Mouse (Mus musculus) ES-E14 (cell line): ENCODE results near the gene Zfp874a. TPM values are rescaled to one million over a fixed set of nuclear protein-coding genes. Genes with fewer than 3 reads are reported as not detected.
"Not testable (repeated sequence)": the region's sequence is repeated elsewhere in the genome, so short reads cannot be mapped to it uniquely, and the experiment has no call there.

Experiments
- DNase-seq: peaks from one replicate; pipeline ENCODE4 v3.0.0-alpha.2; 2013; ENCODE audit warnings: low read depth, low spot score
- H3K27ac ChIP-seq: 2 replicates; pipeline ENCODE4 v1.5.1; 2012; ENCODE audit warnings: low read depth, mild to moderate bottlenecking, low read length, moderate library complexity, mixed read lengths; ENCODE audit not compliant: poor library complexity, insufficient read depth, severe bottlenecking
- H3K36me3 ChIP-seq: 2 replicates; pipeline ENCODE4 v1.6.1; 2012; ENCODE audit warnings: mild to moderate bottlenecking, low read length, moderate library complexity, mixed read lengths; ENCODE audit not compliant: control insufficient read depth, poor library complexity, insufficient read depth, severe bottlenecking
- H3K4me1 ChIP-seq, 2 experiments: fragments of 150-350 bp in 1 of 2; sonication (generic) in 1 of 2; 2 replicates each; pipeline ENCODE4 v1.6.1; 2012; ENCODE audit warnings: low read length in 2 of 2, mild to moderate bottlenecking in 1 of 2, mixed read lengths in 1 of 2; ENCODE audit not compliant: control insufficient read depth in 2 of 2, insufficient read depth in 2 of 2, poor library complexity in 1 of 2
- H3K4me3 ChIP-seq, 2 experiments: fragments of 150-350 bp in 1 of 2; sonication (generic) in 1 of 2; 2 replicates each; pipeline ENCODE4 v1.5.1; 2012; ENCODE audit warnings: low read length in 2 of 2, low read depth in 1 of 2, mild to moderate bottlenecking in 1 of 2, mixed read lengths in 1 of 2; ENCODE audit not compliant: insufficient read depth in 1 of 2, poor library complexity in 1 of 2, severe bottlenecking in 1 of 2
- H3K9ac ChIP-seq: 2 replicates; pipeline ENCODE4 v1.6.1; 2012; ENCODE audit warnings: low read depth, mild to moderate bottlenecking, low read length, mixed read lengths; ENCODE audit not compliant: poor library complexity, insufficient read depth, severe bottlenecking
- H3K9me3 ChIP-seq: fragments of 150-350 bp; sonication (generic); 2 replicates; pipeline ENCODE4 v1.6.1; 2012; ENCODE audit warnings: low read depth, mild to moderate bottlenecking, low read length; ENCODE audit not compliant: control insufficient read depth, insufficient read depth
- CHD2 ChIP-seq: IDR thresholded peaks from 2 replicates; pipeline ENCODE4 v1.6.1; 2014; ENCODE audit warnings: mild to moderate bottlenecking, low read depth, low read length, inconsistent platforms
- HCFC1 ChIP-seq: IDR thresholded peaks from 2 replicates; pipeline ENCODE4 v1.6.1; 2012; ENCODE audit warnings: low read length, inconsistent platforms, borderline replicate concordance; ENCODE audit not compliant: insufficient read depth
- MAFK ChIP-seq: IDR thresholded peaks from 2 replicates; pipeline ENCODE4 v1.6.1; 2014; ENCODE audit warnings: mild to moderate bottlenecking, low read depth, low read length, inconsistent platforms; ENCODE audit not compliant: insufficient read depth
- ZC3H11A ChIP-seq: IDR thresholded peaks from 2 replicates; pipeline ENCODE4 v1.6.1; 2012; ENCODE audit warnings: low read depth, mild to moderate bottlenecking, inconsistent platforms, low read length, borderline replicate concordance
- ZNF384 ChIP-seq: IDR thresholded peaks from 2 replicates; pipeline ENCODE4 v1.6.1; 2012; ENCODE audit warnings: low read depth, low read length, inconsistent platforms
- in situ Hi-C, 2 experiments: fragments of 600-800 bp; cut with MboI; formaldehyde crosslinking; loops; one replicate each; pipeline ENCODE4 v1.15.1; 2025; ENCODE audit warnings: low sequenced_read_pairs in 2 of 2, inconsistent platforms in 1 of 2; ENCODE audit not compliant: unreplicated experiment in 2 of 2
- total RNA-seq: library from RNA; depleted of rRNA; stranded (reverse); fragments of 300-350 nt; gene quantifications from 2 replicates; pipeline ENCODE4 v1.2.3, GENCODE M21; 2012

Gene Zfp874a
- total RNA-seq, 1 experiment = 11.5 TPM

- H3K36me3 ChIP-seq = no peaks in the 10 kb centered on the region
- no peak for TF ChIP-seq MAFK
- no peak for TF ChIP-seq HCFC1
- TF ChIP-seq ZNF384 = no peak
- TF ChIP-seq ZC3H11A = no peak
- no peak for TF ChIP-seq CHD2
- H3K4me1 ChIP-seq = peaks cover 7 to 9% of the 10 kb centered on the region in 2 experiments
- in situ Hi-C loops = no loop called here
- no peaks in the 10 kb centered on the region for H3K9me3 ChIP-seq
- peak within 1 kb of the TSS; percentile 88 for H3K27ac ChIP-seq
- H3K9ac ChIP-seq = peak within 1 kb of the TSS; percentile 94
- DNase-seq = no peak
- H3K4me3 ChIP-seq = peak within 1 kb of the TSS; percentile 79 to 95
Measured at GRCm38 (mm10) chr13:67421207-67421857, 30.1 kb downstream of the Zfp874a start, which contains the start of gene Zfp459. Zfp459 (minus strand) TSS chr13:67421418.

- no peak for DNase-seq
- Histone ChIP-seq H3K9ac (peak overlapping the region; percentile 94), H3K4me1 (peaks cover 8 to 9% of the 10 kb centered on the region in 2 experiments), H3K9me3 (no peaks in the 10 kb centered on the region), H3K27ac (peak overlapping the region; percentile 88), H3K4me3 (peak overlapping the region; percentile 79 to 95), H3K36me3 (peaks cover 3% of the 10 kb centered on the region; the same call in 1 of the 2 replicates)
- in situ Hi-C loops = no loop called here
- no peak for TF ChIP-seq MAFK
- no peak for TF ChIP-seq ZNF384
- no peak for TF ChIP-seq HCFC1
- no peak for TF ChIP-seq CHD2
- no peak for TF ChIP-seq ZC3H11A
Measured at GRCm38 (mm10) chr13:67420558-67421206, 30.7 kb downstream of the Zfp874a start.

GRCm38 (mm10) chr13:67416811-67417210 is 34.6 kb downstream of the Zfp874a start:
- Histone ChIP-seq H3K9me3 (no peaks in the 10 kb centered on the region), H3K27ac (no peak overlapping the region; the same call in 1 of the 2 replicates), H3K4me3 (0 out of 4 replicates have a peak overlapping the region, but pooled peaks of 1 of the 2 experiments have one; percentile 5), H3K9ac (no peak overlapping the region), H3K4me1 (peaks cover 2 to 4% of the 10 kb centered on the region in 2 experiments; a peak in 3 of 4 replicates), H3K36me3 (peaks cover 10% of the 10 kb centered on the region)
- TF ChIP-seq MAFK (no peak), HCFC1 (no peak), ZNF384 (no peak), ZC3H11A (no peak), CHD2 (no peak)
- no peak for DNase-seq
- in situ Hi-C loops = no loop called here

GRCm38 (mm10) chr13:67415759-67416158 is 35.7 kb downstream of the Zfp874a start:
- H3K9ac ChIP-seq = peak overlapping the region; percentile 64; the same call in 1 of the 2 replicates
- H3K4me1 ChIP-seq = peaks cover 2 to 4% of the 10 kb centered on the region in 2 experiments; a peak in 3 of 4 replicates
- H3K4me3 ChIP-seq = peak overlapping the region; percentile 4 to 47; a peak in 3 of 4 replicates
- DNase-seq = no peak
- no peaks in the 10 kb centered on the region for H3K9me3 ChIP-seq
- peaks cover 14% of the 10 kb centered on the region for H3K36me3 ChIP-seq
- TF ChIP-seq MAFK (no peak), CHD2 (no peak), ZNF384 (no peak), HCFC1 (no peak), ZC3H11A (no peak)
- H3K27ac ChIP-seq = peak overlapping the region; percentile 90
- in situ Hi-C loops = no loop called here

GRCm38 (mm10) chr13:67413634-67414033 is 37.8 kb downstream of the Zfp874a start:
- peaks cover 14% of the 10 kb centered on the region for H3K36me3 ChIP-seq
- H3K4me1 ChIP-seq, H3K4me3 ChIP-seq, H3K27ac ChIP-seq, H3K9me3 ChIP-seq, in situ Hi-C loops, DNase-seq, H3K9ac ChIP-seq: not testable (repeated sequence)
